Mouse (Mus musculus) natural killer cell, adult 2 months (primary cell): ENCODE data around the gene Fabp1.

ENCODE experiments used
- DNase-seq, 2 experiments: peaks; one replicate each; pipeline ENCODE4 v3.0.0; 2022; ENCODE audit warnings: low spot score in 2 of 2

Gene Fabp1

GRCm38 (mm10) chr6:71199612-71200011, at the start of gene Fabp1:
Fabp1 (plus strand) TSS chr6:71199827.
- no peak for DNase-seq

GRCm38 (mm10) chr6:71151098-71151497, 48.5 kb upstream of the Fabp1 start:
- DNase-seq, result no peak

- no peak for DNase-seq
Observed at GRCm38 (mm10) chr6:71153486-71153885, 46.1 kb upstream of the Fabp1 start.

- DNase-seq, result no peak
Observed at GRCm38 (mm10) chr6:71154861-71155260, 44.8 kb upstream of the Fabp1 start.

- DNase-seq, result peak in 1 of 2 experiments; percentile 14
Observed at GRCm38 (mm10) chr6:71156674-71157326, 42.8 kb upstream of the Fabp1 start.

GRCm38 (mm10) chr6:71161290-71161689, 38.3 kb upstream of the Fabp1 start:
- no peak for DNase-seq

GRCm38 (mm10) chr6:71162269-71162668, 37.4 kb upstream of the Fabp1 start:
- DNase-seq, result no peak

- DNase-seq, result no peak
Observed at GRCm38 (mm10) chr6:71164394-71164793, 35.2 kb upstream of the Fabp1 start.

GRCm38 (mm10) chr6:71166551-71167169, 33.0 kb upstream of the Fabp1 start:
- no peak for DNase-seq

GRCm38 (mm10) chr6:71172812-71173580, 26.6 kb upstream of the Fabp1 start:
- DNase-seq, result no peak

- DNase-seq, result no peak
Observed at GRCm38 (mm10) chr6:71180596-71180995, 19.0 kb upstream of the Fabp1 start.

- no peak for DNase-seq
Observed at GRCm38 (mm10) chr6:71184941-71185604, 14.6 kb upstream of the Fabp1 start.

GRCm38 (mm10) chr6:71189578-71189977, 10.0 kb upstream of the Fabp1 start:
- no peak for DNase-seq

GRCm38 (mm10) chr6:71190501-71190900, 9.1 kb upstream of the Fabp1 start:
- no peak for DNase-seq

GRCm38 (mm10) chr6:71193151-71193740, 6.4 kb upstream of the Fabp1 start:
- DNase-seq, result no peak

GRCm38 (mm10) chr6:71196107-71196506, 3.5 kb upstream of the Fabp1 start:
- no peak for DNase-seq

GRCm38 (mm10) chr6:71197636-71198535, 1.7 kb upstream of the Fabp1 start:
- DNase-seq, result no peak

GRCm38 (mm10) chr6:71201925-71202324, 2.3 kb downstream of the Fabp1 start:
- DNase-seq, result no peak

GRCm38 (mm10) chr6:71203674-71204073, 4.0 kb downstream of the Fabp1 start:
- no peak for DNase-seq

GRCm38 (mm10) chr6:71204166-71204565, 4.5 kb downstream of the Fabp1 start:
- no peak for DNase-seq

- no peak for DNase-seq
Observed at GRCm38 (mm10) chr6:71208691-71209090, 9.1 kb downstream of the Fabp1 start.
